Mouse (Mus musculus) cortical plate, adult 2 months (tissue): ENCODE data around the gene Rpp38.

ENCODE experiments used
- CTCF ChIP-seq: fragments of 200-500 bp; IDR thresholded peaks from 2 replicates; pipeline ENCODE4 v1.5.1; 2011; ENCODE audit warnings: mild to moderate bottlenecking, control low read depth, low read length; ENCODE audit not compliant: insufficient read depth; ENCODE audit errors: extremely low read depth
- POLR2A ChIP-seq: fragments of 200-500 bp; IDR thresholded peaks from 2 replicates; pipeline ENCODE4 v1.6.1; 2011; ENCODE audit warnings: mild to moderate bottlenecking, low read length, control low read depth; ENCODE audit not compliant: insufficient read depth; ENCODE audit errors: extremely low read depth

- TF ChIP-seq CTCF (no peak), POLR2A (no peak)
Observed at GRCm38 (mm10) chr2:3348422-3348821, 16.0 kb upstream of the Rpp38 start.
